Mouse (Mus musculus) right cerebral cortex, adult 2 months (tissue): ENCODE data around the gene Emc10.

Source experiments
- DNase-seq, 2 experiments: peaks; one replicate each; pipeline ENCODE4 v3.0.0; 2021 to 2022; ENCODE audit warnings: low spot score in 2 of 2

Emc10 gene

DNA sequence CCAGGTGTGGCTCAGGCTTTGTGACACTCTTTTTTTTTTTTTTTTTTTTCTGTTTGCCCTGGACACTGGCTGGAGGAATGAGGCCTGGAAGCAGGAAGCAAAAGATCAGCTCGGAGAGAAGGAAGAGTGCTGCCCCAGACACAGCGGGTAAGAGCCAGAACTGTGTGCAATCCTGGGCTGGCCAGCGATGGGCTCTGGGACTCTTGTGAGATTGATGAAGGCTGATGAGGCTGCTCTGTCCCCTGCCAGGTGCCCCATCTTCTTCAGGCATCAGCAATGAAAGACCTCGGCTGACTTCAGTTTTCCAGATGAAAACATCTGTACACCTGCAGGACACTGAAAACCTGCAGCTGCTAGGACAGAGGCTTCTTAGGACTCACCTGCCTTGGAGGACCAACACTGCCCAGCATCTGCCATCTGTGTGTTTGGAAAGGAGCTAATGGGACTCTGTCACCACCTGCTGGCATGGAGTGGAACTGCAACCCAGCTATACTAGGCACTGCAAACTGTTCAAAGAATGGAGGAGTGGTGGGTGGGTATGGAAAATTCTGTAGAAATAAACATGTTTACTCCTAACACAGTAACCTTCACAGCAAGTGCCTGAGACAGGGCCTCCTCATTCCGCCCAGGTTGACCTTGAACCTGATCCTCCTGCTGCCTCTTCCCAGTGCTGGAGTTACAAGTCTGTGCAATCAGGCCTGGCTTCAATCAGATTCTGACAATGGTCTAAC is 11.3 kb downstream of the Emc10 start:
- peak; percentile 88 to 90 for DNase-seq

DNA sequence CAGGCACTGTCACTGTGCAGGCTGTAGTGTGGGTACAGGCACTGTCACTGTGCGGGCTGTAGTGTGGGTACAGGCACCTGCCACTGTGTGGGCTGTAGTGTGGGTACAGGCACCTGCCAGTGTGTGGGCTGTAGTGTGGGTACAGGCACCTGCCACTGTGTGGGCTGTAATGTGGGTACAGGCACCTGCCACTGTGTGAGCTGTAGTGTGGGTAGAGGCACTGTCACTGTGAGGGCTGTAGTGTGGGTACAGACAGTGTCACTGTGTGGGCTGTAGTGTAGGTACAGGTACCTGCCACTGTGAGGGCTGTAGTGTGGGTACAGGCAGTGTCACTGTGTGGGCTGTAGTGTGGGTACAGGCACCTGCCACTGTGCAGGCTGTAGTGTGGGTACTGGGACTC is 12.2 kb downstream of the Emc10 start:
- no peak for DNase-seq

DNA sequence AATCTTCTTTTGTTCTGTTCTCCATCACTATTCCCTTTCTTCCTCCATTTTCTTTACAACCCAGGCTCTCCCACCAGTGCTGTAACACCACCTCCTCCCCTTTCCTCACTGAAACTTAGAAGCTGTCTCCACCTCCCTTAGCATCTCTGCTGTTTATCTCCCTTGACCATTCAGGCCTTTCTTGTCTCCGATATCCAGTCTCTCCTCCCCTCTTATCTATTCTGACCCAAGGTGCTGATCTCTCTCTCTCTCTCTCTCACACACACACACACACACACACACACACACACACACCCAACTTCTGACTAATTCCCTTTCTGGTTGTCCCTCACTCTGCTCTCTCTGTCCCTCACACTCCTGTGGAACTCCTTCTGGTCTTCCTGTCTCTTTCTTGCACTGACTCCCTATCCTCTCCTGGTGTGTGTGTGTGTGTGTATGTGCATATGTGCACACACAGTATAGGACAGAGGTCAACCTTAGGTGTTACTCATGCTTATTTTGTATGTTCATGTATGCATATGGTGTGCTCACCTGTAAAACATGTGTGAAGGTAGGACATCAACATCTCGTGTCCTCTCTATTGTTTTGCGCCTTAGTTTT is 13.4 kb downstream of the Emc10 start:
- peak in 1 of 2 experiments; percentile 0 for DNase-seq

DNA sequence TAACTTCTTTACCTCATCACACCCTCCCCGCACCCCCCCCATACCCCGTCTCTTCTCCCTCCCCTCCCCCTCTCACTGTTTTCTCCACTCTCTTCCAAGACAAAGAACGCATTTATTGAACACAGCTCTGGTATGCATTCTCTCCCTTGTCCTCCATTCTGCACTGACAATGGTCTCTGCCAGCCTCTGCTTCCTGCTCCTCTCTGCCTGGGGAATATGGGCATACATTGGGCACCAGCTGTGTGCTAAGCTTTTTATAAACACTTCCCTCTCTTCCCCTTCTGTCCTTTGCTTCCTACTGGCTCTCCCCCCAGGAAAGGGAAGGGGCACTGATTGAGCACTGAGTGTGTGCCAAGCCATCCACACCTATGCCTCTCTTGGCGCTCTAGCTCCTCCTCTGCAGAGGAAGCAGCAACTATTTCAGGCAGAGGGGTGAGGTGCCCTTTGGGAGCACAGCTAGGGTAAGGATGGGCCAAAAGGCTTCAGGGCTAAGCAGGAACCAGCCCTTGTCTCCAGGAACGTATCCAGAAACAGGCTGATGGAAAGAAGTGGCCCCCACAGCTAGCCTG is 21.2 kb downstream of the Emc10 start:
- DNase-seq: no peak

DNA sequence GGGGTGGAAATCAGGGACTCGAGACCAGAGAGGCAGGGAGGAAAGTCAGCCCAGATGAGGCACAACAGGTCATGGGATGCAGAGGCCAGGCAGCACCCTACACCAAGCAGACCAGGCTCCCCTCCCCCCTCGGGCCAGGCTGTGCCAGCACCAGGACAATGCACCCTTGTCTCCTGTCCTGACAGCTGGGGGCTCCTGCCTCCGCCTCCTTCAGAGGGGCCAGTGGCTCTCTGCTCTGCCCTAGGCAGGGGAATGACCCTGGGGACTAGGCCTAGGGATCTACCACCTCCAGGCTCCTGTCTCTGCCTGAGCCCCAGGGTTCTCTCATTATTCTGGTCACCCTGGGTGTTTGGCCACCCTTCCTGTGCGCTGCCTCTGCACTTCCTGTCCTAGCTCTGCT is 21.9 kb downstream of the Emc10 start:
- DNase-seq: no peak

DNA sequence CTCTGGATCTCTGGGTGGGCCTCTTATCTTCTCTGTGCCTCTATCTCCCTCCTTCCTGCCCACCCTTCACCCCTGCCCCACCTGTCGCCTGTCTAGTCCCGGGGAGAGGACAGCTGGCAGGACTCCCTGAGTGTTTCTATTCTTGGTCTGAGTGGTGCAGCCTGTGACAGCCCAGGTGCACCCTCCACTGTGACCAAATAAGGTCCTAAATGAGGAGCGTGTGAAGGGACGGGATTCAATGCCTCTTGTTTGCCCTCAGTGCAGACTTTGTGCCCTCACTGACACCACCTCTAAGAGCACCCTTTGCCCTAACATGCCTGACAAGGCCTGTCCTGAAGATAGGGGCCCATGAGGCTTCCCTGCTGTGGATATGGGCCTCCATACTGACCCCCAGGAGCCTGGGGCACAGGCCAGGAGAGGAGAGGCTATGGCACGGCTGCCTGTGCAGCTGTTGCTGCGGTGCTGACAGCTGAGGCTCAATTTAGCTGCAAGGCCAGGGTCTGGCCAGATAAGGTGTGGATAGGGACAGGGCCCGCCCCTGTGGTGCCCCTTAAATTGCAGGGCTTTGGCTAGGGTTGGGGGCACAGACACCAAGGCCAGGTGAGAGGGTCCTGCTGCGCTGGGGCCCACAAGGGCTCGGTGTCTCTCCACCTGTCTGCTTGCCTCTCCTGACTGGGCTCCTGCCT is 23.2 kb downstream of the Emc10 start:
- no peak for DNase-seq

DNA sequence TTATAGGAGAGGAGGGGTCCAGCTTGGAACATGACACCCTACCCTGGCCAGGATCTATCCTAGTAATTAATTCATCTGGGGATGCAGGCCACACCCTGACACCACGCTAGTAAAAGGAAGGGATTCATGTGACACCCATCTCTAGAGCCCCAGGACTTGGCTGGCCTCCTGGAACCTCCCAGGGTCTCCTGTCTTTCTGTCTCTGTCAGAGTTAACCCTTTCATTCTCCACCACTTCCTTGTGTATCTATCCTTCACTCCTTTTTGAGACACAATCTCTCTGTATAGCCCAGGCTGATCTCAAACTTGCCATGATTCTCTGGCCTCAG is 23.8 kb downstream of the Emc10 start:
- no peak for DNase-seq

DNA sequence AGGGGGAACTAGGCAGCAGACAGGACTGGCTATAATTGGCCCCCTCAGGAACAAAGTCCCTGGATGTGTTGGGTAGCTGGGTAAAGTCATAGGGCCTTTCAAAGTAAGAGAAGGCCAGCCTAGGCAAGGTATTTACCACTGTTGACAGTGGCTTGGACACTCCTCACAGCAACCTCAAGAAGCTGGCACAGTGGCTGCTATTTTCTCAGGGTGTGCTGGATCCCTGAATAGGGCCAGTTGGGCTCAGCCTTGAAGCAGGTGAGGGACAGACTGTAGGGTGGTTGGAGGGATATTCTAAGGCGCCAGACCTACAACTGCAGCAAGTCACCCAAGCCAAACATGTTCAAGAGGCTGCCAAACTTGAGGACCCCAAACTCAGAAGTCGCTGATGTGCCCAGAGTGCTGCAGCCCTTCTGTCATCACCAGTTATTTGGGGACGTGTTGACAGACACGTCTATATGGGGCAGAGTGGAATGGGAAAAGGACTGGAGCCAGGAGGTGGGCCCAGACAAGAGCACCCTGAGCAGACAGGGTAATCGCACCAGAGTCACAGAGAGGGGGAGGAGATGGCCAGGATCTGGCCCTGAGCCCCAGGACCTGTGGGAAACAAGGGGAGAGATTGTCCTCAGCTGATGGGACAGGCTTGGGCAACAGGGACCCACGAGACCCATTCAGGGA is 24.3 kb downstream of the Emc10 start:
- peak in 1 of 2 experiments; percentile 18 for DNase-seq

DNA sequence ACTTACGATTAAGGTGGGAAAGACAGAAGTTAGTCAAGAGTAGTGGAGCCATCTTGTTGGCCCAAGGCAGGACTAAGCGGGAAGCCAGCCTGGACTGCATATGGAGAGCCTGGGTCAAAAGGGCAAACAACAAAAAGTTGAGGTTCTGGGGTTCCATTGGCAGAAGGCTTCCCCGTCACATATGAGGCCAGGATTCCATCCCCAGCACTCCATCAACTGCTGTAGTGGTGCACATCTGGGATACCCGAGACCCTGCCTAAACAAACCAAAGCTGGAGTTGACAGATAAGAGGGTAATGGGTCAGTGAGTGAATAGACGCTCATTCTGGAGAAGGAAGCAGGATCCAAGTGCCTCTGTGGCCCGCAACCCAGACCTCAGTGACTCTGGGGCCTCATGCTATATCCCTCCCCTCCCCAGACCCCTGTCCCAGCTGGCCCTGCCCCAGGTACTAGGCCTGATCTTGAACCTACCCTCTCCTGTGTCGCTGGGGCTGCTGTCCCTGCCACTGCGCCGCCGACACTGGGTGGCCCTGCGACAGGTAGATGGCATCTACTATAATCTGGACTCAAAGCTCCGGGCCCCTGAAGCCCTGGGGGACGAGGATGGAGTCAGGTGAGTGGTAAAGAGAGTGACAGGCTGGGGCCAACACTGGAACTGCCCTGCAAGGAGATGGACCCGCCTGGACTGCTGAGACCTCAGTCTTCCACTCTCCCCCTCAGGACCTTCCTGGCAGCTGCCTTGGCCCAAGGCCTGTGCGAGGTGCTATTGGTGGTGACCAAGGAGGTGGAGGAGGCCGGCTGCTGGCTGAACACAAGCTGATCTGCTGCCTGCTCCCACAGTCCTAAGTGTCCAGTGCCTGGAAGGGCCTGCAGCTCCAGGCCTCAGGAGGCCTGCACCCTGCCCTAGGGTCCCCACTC is 25.4 kb downstream of the Emc10 start:
- no peak for DNase-seq

DNA sequence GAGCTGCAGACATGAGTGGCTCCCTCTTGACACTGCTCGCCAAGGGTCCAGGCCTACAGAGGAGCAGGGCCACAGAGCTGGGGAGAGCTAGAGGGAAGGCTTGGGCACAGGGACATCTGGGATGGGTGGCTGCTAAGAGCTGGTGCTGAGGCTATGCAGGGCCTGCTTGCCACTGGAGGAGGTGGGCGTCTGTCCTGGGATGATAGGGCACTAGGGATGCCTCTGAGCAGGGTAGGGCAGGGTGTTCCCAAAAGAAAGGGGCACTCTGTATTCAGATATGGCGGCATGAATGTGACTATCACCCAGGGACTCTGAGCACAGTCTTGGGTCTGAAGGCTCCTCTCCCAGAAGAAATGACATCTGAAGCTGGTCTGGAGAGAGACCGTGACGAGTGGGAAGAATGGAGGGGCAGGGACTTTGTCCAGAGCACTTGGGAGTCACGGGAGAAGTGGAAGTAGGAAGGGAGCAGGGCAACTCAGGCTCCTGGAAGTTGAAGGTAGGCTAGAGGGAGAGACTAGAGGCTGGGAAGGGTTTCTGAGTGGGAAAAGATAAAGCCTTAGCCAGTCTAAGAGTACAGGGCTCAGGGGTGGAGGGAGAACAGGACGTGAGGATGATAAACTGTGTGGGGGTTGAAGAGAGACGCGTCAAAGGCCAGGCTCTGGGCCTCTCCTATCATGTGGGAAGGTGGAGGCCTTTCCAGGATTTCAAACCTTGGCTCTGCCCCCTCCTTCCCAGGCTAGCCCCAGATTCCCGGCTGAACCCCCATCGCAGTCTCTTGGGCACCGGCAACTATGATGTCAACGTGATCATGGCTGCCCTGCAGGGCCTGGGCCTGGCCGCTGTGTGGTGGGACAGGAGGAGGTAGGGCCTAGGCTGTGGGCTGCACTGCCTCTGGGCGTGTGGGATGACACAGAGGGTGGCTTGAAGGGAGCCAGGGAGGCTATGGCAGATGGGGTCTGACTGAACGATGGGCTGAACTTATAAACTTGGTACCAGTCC is 26.4 kb downstream of the Emc10 start:
- no peak for DNase-seq

DNA sequence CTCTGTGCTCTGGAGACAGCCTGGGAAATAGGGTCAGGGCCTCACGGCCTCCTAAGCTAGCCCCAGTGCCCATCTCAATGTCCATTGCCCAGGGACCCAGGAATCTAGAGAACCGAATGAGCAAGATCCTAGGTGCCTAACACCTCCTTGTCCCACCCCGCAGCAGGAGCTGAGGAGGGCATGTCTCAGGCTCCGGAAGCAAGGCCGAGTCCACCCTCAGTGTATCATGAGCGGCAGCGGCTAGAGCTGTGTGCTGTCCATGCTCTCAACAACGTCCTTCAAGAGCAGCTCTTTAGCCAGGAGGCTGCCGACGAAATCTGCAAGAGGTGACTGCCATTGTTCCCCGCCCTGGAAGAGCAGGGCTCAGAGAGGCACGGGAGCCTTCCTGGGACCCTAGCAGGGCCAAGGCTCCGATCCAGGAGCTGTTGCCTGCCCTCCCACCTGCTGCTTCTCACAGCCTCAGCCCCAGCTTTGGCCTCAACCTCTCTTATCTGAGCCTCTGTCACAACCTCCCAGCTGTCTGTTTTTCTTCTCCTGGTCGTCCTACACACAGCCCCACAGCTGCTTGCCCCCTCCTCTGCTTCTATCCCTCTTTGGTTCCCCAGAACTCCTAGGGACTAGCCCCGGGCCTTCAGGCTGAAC is 27.6 kb downstream of the Emc10 start:
- no peak for DNase-seq

DNA sequence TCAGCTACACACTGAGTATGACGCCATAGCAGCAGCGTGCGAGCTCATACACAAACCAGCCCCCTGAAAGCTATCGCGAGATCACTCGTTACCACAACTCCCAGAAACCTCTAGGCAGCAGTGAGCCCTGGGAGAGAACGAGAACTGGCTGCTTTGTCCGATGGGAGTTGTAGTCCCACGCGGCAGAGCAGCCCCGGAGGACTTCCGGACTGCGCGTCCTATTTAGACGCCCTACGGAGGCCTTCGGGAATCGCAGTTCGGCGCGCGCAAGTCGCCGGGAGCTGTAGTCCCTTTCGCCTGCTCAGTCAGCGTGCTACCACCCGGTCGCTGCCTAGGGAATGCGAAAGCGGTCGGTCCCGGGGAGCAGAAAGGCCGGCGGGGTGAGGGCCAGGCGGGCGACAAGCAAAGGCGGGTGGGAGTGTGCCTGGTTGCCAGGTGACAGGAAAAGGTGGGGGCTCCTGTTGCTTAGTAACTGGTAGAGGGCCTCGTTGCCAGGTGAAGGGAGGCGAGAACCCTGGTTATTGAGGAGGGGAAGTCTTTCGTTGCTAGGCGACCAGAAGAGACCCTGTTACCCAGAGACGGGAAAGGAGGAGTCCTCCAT is 28.4 kb downstream of the Emc10 start, which contains the start of gene Josd2:
Gene Josd2 (plus strand): TSS at position 170 of the 601 bp plus-strand sequence.
- DNase-seq: peak; percentile 96 to 97

DNA sequence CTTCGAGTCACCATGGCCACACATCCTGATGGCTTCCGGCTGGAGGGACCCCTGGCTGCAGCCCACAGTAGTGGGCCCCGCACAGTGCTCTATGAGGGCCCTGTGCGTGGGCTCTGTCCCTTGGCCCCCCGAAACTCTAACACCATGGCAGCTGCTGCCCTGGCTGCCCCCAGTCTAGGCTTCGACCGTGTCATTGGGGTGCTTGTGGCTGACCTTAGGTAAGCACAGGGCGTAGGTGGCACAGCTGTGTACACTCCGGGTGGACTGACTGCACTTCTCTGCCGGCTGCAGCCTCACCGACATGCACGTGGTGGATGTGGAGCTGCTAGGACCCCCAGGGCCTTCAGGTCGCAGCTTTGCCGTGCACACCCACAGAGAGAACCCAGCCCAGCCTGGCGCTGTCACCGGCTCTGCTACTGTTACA is 29.4 kb downstream of the Emc10 start:
- peak in 1 of 2 experiments; percentile 15 for DNase-seq

DNA sequence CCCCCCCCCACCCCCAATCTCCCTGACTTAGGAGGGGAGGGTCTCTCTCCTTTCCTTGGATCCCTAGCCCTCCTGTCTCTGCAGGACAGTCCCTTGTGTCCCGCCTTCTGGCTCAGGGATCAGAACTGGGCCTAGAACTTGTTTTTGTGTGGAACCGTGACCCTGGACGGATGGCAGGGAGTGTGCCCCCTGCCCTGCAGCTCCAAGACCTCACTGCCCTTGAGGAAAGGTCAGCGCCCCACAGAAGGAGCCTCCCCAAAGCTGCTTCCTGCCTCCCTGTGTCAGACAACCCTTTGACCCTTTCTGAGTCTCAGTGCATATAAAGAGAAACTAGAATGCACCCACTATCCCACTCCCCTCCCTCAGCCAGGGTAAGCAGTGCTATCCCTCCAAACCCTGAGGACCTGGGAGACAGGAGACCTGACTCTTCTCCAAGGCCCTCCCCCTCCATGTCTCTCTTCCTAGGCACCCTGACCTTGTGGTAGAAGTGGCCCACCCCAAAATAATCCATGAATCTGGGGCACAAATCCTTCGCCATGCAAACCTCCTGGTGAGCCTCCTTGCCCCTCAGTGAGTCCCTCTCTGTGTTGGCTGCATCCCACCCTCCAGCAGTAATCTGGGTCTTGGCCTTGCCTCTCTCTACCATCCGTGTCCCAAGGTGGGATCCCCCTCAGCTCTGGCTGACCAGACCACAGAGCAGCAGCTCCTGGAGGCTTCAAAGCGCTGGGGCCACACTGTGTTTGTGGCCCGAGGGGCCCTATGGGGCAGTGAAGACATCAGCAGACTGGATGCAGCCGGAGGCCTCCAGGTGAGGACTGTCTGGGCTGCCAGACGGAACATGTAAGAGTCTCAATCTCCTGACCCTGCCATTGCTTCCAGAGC is 30.1 kb downstream of the Emc10 start:
- peak in 1 of 2 experiments; percentile 4 for DNase-seq

DNA sequence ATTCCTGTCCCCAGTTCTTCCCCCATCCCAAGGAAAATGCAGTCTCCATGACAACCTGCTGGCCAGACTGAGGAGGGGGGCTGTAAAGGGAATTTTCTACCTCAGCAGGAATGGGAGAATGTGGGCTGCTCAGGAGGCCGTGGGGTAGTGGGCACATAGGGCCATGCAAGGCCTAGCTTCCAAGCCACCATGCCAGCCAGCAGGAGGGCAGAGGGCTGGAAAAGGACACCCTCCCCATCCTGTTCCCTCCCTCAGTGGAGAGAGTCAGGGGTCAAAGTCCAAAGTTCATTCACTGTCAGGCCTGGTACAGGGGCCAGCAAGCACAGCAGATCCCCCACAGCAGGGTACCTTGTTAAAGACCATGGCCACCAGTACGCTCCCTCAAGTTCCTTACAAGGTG is 31.2 kb downstream of the Emc10 start, which contains the start of gene Aspdh:
Gene Aspdh (plus strand): TSS at position 281 of the 400 bp plus-strand sequence.
- DNase-seq: no peak

DNA sequence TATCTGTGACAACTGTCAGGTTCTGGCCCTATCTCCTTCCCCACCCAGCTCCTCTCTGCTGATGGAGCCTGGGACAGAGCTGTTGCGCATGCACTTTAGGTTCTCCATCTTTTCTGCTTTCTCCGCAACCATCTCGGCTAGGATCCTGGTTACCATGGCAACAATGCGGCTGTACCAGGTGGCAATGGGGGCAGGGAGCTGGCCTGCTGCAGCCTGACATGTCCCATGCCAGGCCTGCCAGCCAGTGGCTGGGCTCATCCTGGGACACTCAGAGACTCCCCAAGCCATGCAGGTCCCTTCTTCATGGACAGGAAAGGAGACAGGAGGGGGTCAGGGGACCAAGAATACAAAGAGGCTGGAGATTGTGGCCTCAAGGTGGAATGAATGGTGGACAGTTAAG is 31.8 kb downstream of the Emc10 start:
- DNase-seq: peak; percentile 78 to 86

DNA sequence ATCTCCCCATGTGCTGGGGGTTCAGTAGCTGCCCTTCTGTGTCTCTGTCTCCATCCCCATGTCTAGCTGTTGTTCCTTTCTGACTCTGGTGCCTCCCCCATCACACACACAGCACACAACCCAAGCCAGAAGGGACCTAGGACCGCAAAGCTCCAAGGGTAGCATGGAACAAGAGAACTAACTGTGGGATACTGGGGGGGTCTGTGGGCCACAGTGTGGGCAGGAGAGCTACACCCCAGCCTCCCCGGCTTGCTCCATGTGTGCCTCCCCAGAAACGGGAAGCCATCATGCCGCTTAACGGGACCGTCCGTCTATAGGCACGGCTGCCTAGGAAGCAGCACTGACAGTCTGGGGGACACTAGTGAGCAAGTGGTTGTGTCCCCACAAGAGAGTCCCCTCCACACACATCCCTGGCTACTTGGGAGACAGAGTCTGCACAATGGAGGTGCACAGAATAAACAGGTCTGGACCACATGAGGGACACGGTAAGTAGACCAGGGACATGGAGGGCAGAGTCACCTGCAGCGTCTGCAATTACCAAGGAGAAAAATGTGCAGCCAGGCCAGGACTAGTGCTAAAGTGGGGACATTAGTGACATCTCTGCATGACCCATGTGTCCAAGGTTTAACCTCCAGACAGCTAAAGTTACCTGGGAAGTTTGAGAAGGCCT is 32.6 kb downstream of the Emc10 start:
- peak in 1 of 2 experiments; percentile 34 for DNase-seq
